Mouse (Mus musculus) left cerebral cortex, adult 18-20 months (tissue): ENCODE results near the gene Serpinb3b. TPM values are rescaled to one million over a fixed set of nuclear protein-coding genes. Genes with fewer than 3 reads are reported as not detected.
A peak's percentile ranks its signal among the peaks of the same experiment; 100 is the strongest.
"Not testable (repeated sequence)": the region's sequence is repeated elsewhere in the genome, so short reads cannot be mapped to it uniquely, and the experiment has no call there.

Experiments
- DNase-seq, 2 experiments: peaks; one replicate each; pipeline ENCODE4 v3.0.0; 2021 to 2022; ENCODE audit warnings: low spot score in 2 of 2, mixed read lengths in 1 of 2
- long read RNA-seq, 2 experiments: library from polyadenylated mRNA; stranded (forward); transcript quantifications; one replicate each; pipeline ENCODE4 v2.0.0; 2021
- total RNA-seq, 2 experiments: library from RNA; stranded (reverse); gene quantifications; 2 replicates each; pipeline ENCODE4 v1.2.3; 2021

Serpinb3b gene
- not detected for total RNA-seq
- long read RNA-seq, experiment 1 = 0 reads
- long read RNA-seq, experiment 2 = 0 reads

GRCm38 (mm10) chr1:107278261-107278660 lies at the start of gene Serpinb3b, which contains the start of gene Serpinb3c:
Gene Serpinb3b (minus strand): TSS chr1:107278361.
Gene Serpinb3c (minus strand): TSS chr1:107278371.
- not testable (repeated sequence) for DNase-seq

GRCm38 (mm10) chr1:107243170-107243569 lies 35.0 kb downstream of the Serpinb3b start:
- peak; percentile 1 to 5 for DNase-seq

GRCm38 (mm10) chr1:107217276-107217675 lies 60.9 kb downstream of the Serpinb3b start:
- not testable (repeated sequence) for DNase-seq

GRCm38 (mm10) chr1:107127453-107127852 lies 150.7 kb downstream of the Serpinb3b start:
- peak; percentile 6 to 21 for DNase-seq

Other genes starting within 250 kb of the Serpinb3b start
- not detected for gene Serpinb3a, start 226.1 kb downstream of the Serpinb3b start, total RNA-seq
- not detected for gene Serpinb3d, start 194.9 kb downstream of the Serpinb3b start, total RNA-seq
- gene Serpinb3c, start within 50 bp of the Serpinb3b start, total RNA-seq = not detected
- not detected for gene Serpinb11, start 82.8 kb upstream of the Serpinb3b start, total RNA-seq
- gene Serpinb7, start 121.3 kb upstream of the Serpinb3b start, total RNA-seq = not detected
- gene Serpinb2, start 233.1 kb upstream of the Serpinb3b start, total RNA-seq = under 1 TPM in 1 of 2 experiments, not detected in 1; 0.23 TPM